Mouse (Mus musculus) frontal cortex, adult (tissue): ENCODE measurements around the gene Disp2.

ENCODE experiments used
- ATAC-seq: cut with Nextera tagmentation; 2 replicates; pipeline ENCODE4 v1.9.2; 2017; ENCODE audit warnings: mild to moderate bottlenecking, moderate library complexity, mixed read lengths; ENCODE audit not compliant: low TSS enrichment

The Disp2 gene

GRCm38 (mm10) chr2:118779504-118780480 lies at the start of gene Disp2:
TSS of gene Disp2 (plus strand) at chr2:118779719.
- ATAC-seq = peak; percentile 83

DNA sequence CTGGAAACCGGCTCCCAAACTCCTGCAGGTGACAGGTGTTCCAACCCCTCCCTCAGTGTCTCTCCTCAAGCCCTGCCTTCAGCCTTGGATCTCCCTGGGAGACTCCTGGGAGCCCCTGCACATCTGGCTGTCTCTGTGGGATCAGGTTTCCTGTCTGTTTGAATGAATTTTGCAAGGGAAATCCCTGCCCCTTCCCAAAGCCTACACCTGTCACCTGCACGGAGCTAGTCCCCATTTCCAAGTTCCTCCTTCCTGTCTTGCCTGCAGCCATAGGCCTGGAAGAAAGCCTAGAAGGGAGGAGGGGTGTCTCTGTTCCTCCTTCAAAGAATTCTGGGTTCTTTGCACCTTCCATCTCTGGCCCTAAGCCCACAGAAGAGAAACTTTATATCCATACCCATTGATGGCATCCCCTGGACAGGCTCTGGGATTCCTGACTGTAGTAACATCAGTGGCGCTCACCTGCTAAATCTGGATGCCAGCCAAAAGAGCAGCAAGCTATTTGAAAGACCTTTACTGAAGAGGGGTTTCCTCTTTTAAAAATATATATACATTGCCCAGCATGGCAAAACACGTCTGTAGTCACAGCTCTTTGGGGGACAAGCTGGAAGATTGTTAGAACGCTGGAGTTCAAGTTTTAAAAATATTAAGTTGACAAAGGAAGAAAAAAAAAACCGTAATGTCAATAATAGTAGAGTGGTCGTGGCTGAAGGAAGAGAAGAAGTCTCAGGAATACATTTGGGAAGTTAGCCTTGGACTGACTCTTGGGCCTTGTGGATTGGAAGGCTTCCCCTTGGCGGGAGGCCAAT lies 49.5 kb upstream of the Disp2 start:
- no peak for ATAC-seq

DNA sequence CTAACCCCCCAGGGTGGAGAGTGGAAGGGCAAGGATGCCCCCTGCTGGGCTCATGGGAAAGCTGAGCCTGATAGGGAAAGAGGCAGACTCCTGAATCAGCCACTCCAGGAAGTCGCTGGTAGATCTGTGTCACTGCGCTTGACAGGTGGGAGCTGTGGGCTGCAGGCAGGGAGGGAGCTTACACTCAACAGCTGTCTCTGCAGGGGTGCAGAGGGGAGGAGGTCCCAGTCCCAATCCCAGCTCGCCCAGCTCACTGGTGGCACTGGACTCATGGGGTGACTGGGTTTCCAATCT lies 49.0 kb upstream of the Disp2 start:
- ATAC-seq = peak; percentile 77

- ATAC-seq = no peak
These were observed 47.5 kb upstream of the Disp2 start for GRCm38 (mm10) chr2:118731981-118732380.

DNA sequence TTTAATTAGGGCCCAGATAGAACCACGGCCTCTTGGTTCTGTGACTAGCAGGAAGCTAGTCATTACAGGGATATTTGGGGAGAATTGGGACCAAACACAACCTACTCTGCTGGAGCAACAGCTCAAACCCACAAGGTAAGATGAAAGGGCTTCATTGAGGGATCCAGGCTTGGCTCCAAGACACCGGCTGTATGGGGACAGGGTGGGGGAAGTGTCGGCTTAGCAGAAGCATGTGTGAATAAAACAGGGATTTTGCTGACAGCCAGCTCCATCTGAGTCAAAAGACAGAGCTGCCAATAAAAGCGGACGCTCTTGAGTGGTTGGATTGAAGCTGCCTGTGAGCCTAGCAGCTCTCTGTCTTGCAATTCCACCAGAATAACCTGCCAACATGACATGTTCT lies 46.2 kb upstream of the Disp2 start:
- ATAC-seq = peak; percentile 88

DNA sequence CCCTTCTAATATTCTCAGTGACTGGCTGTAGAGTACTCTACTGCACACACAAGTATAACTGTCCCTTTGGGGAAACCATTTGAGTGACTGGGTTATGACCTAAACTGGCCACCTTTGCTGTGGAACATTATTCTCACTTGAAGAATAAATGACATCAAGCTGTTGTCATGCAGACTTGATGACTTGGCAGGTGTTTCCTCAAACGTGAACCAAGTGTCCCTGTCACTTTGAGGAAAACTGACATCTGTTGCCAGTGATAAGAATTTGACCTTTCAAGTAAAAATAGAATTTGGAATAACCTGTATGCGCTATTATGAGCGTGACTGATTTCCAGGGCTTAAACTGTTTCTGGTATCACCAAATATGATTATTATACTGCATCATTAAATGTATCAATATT lies 39.2 kb upstream of the Disp2 start:
- ATAC-seq = no peak

DNA sequence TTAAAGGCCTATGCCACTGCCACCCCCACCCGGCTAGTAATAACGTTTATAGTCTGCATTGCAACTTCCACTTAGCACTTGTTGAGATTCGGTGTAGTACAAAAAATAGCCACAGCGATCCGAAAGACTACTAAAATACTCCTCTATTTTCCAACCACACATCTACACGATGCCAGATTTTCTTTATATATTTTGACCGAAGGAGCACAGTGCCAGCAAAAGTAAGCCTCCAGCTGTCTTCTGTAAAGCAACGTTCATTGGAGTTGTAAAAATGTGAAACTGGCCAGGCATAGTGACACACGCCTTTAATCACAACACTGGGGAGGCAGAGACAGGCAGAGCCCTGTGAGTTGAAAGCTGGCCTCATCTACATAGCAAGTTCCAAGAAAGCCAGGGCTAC lies 38.3 kb upstream of the Disp2 start:
- peak; percentile 29 for ATAC-seq

GRCm38 (mm10) chr2:118743261-118743943 lies 36.1 kb upstream of the Disp2 start:
- no peak for ATAC-seq

DNA sequence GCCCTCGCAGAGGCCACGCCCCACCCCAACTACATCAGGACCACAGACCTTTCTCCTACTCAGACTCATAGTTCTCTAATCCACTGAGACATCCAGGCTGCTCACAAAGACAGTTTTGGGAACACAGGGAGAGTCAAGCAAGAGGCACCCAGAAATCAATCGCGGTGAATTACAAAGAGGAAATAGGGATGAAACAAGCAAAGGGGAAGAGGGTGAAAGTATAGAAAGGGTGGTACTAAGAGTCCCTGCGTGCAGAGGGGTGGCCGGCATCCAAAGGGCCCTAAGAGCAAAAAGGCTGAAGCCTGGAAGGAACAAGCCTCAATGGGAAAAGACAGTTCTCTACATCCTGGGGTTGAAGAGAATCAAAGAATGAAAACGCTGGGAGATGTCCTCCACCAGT lies 34.9 kb upstream of the Disp2 start:
- ATAC-seq = no peak

DNA sequence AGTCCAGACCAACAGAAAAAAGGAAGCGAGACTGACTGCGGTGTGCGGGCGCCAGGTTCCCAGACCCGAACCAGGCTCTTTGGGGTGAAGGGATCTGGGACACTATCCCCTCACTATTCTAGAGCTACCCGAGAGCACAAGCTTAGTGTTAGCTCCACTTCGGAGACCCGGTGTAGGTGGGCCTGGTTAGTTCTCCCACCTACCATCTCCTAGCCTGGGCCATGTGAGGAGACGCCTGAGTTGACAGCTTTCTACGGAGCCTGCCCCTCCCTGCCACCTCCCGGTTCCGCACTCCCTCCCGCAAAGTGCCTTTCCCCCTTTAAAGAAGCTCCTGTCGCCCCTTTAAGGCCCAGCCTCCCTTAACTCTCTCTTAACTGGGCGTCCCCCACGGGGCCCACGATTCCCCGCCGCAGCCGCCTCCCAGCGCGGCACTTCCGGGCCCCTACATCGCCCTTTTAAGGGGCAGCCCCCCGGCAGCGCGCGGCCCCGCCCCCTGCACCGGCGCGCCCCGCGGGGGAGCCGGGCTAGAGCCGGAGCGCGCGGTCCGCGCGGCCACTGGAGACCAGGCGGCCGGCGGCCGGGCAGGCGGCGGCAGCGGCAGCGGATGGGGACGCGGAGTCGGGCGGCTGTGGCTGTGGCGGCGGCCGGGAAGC lies 34.2 kb upstream of the Disp2 start, which contains the start of gene Inafm2:
Inafm2 (plus strand) TSS at position 527 of the 653 bp plus-strand sequence.
- ATAC-seq = peak; percentile 92

- ATAC-seq = peak; percentile 18
These were observed 33.3 kb upstream of the Disp2 start for GRCm38 (mm10) chr2:118745915-118746901.

DNA sequence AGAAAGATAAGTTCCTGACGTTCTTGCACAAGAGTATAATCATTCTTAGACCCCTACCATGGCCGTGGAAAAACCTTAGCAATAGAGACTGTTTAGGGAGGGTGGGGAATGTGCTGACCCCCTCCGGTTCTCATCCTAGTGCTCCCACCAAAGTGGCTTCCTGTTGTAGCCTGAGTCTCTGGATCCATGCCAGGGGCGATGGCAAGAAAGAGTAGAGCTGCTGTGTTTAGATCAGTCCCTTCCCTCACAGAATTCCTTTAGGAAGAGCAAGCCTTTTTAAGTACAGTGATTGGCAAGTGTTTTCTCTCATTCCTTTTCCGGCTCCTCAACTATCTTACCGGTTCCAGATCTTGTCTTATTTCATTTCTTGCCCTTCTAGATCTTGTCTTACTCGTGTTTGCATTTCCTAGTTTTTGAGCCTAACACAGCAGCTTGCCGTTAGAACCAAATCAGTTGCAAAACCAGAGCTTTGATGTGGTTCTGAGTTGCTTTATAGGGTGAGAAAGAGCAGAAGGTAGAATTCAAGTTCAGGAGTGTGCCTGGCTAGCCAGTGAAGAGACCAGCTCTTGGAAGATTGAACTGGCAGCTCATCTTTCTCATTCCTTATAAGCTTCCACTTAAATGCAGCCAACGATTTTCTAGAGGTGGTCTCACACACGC lies 32.1 kb upstream of the Disp2 start:
- ATAC-seq = no peak

GRCm38 (mm10) chr2:118749341-118749884 lies 30.1 kb upstream of the Disp2 start:
- ATAC-seq = no peak

- no peak for ATAC-seq
These were observed 29.0 kb upstream of the Disp2 start for GRCm38 (mm10) chr2:118750476-118750875.

GRCm38 (mm10) chr2:118751896-118752791 lies 27.4 kb upstream of the Disp2 start:
- ATAC-seq = no peak

DNA sequence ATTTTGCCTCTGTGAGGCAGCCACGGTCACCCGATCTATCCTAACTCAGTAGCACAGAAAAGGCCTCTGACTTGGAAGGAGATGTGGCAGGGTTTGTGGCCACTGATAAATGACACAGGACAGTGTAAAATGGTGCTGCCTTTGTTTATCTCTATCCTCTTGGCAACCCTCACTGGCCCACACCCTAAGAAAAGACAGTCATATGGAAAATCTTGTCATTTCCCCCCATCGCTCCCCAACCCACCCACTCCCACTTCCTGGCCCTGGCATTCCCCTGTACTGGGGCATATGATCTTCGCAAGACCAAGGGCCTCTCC lies 26.8 kb upstream of the Disp2 start:
- ATAC-seq = no peak

DNA sequence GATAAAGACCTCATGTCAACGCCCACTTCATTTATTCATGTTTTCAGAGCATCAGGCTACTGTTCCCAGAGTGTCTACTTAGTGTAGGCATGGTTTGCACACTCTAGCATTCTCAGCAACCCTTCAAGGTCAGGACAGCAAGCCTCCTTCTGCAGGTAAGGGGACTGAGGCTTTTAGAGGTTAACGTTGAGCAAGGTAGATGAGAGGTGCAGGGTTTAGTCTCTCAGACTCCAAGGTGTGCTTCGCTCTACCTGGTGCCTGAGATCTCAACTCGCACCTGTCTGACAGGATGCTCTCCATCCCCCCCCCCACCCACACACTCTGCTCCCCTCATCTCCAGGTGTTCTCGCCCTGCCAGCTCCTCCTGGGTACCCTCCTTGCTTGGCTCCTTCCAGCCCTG lies 25.4 kb upstream of the Disp2 start:
- ATAC-seq = no peak

GRCm38 (mm10) chr2:118755407-118755806 lies 24.1 kb upstream of the Disp2 start:
- no peak for ATAC-seq

DNA sequence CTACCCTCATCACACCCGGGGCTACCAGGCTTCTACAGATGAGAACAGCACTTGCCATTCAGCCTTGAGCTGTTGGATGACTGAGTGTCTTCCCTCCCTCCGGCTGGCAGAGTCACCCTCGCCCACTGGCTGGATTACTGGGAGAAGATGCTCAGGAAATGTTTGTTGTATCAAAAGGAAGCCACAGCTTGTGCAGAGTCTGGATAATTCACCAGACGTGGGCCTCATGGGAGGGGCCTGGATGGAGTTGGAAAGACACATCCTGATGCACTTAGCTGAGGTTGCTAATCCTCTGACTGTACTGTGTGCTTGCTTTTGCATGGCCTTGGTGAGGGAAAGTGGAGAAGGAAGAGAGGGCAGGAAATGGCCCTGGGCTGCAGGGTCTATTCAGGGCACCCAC lies 23.4 kb upstream of the Disp2 start:
- peak; percentile 50 for ATAC-seq
